Mouse (Mus musculus) midbrain, embryonic 11.5 days (tissue): Measurements from ENCODE around the gene Abcc4. TPM values are rescaled to one million over a fixed set of nuclear protein-coding genes. Genes with fewer than 3 reads are reported as not detected.

Experiments used
- ATAC-seq: fragments of 200-750 bp; cut with Nextera tagmentation; 2 replicates; pipeline ENCODE4 v1.8.0; 2017; ENCODE audit warnings: moderate TSS enrichment, moderate library complexity; ENCODE audit not compliant: low FRiP score
- DNase-seq: peaks from one replicate; pipeline ENCODE4 v3.0.0; 2015; ENCODE audit warnings: low spot score; ENCODE audit errors: missing footprints
- H3K27ac ChIP-seq: fragments of 300-500 bp; sonication (generic); 2 replicates; pipeline ENCODE4 v1.5.1; 2014; ENCODE audit warnings: low read depth, low read length
- H3K27me3 ChIP-seq: fragments of 300-500 bp; sonication (generic); 2 replicates; pipeline ENCODE4 v1.6.1; 2014; ENCODE audit warnings: mild to moderate bottlenecking, low read length, moderate library complexity, mixed read lengths; ENCODE audit not compliant: control insufficient read depth, insufficient read depth
- H3K36me3 ChIP-seq: fragments of 300-500 bp; sonication (generic); 2 replicates; pipeline ENCODE4 v1.6.1; 2014; ENCODE audit warnings: mild to moderate bottlenecking, low read length, moderate library complexity, mixed read lengths; ENCODE audit not compliant: control insufficient read depth, insufficient read depth
- H3K4me1 ChIP-seq: fragments of 300-500 bp; sonication (generic); 2 replicates; pipeline ENCODE4 v1.6.1; 2014; ENCODE audit warnings: low read length; ENCODE audit not compliant: control insufficient read depth, insufficient read depth
- H3K4me2 ChIP-seq: fragments of 300-500 bp; sonication (generic); 2 replicates; pipeline ENCODE4 v1.6.1; 2014; ENCODE audit warnings: mild to moderate bottlenecking, moderate library complexity
- H3K4me3 ChIP-seq: fragments of 300-500 bp; sonication (generic); 2 replicates; pipeline ENCODE4 v1.5.1; 2014; ENCODE audit warnings: low read depth, low read length
- H3K9ac ChIP-seq: fragments of 300-500 bp; sonication (generic); 2 replicates; pipeline ENCODE4 v1.6.1; 2014; ENCODE audit warnings: low read length
- H3K9me3 ChIP-seq: fragments of 300-500 bp; sonication (generic); 2 replicates; pipeline ENCODE4 v1.6.1; 2016; ENCODE audit warnings: low read length; ENCODE audit not compliant: control insufficient read depth
- WGBS: fragments of 180-500 bp; shearing (Covaris S2); extraction: QIAGEN DNeasy Blood & Tissue Kit; methylation state at CpG from one replicate; pipeline ENCODE4 v1.1.7; 2014; 5-methylcytosine and 5-hydroxymethylcytosine counted together
- polyA plus RNA-seq: library from polyadenylated mRNA; unstranded; fragments of >200 nt; fragmentation: Nextera tagmentation; extraction: Ambion mirVana; gene quantifications from 2 replicates; pipeline ENCODE4 v1.2.1, GENCODE M21; 2014

The Abcc4 gene
- polyA plus RNA-seq, 1 experiment from 2014 or later, result 4.2 TPM

GRCm38 (mm10) chr14:118735114-118735513, 29.1 kb upstream of the Abcc4 start:
- Histone ChIP-seq H3K4me2 (no peak overlapping the region), H3K4me3 (no peak overlapping the region), H3K4me1 (peaks cover 11% of the 10 kb centered on the region), H3K9me3 (peaks cover 2% of the 10 kb centered on the region; the same call in 1 of the 2 replicates), H3K9ac (no peak overlapping the region), H3K27ac (no peak overlapping the region; the same call in 1 of the 2 replicates), H3K27me3 (no peaks in the 10 kb centered on the region), H3K36me3 (no peaks in the 10 kb centered on the region)
- 35% methylated on average over 2 of the region's 2 CpGs for WGBS
- ATAC-seq, result peak; percentile 97
- DNase-seq, result peak; percentile 93

- Histone ChIP-seq H3K4me3 (no peak overlapping the region), H3K36me3 (no peaks in the 10 kb centered on the region), H3K4me2 (no peak overlapping the region), H3K27me3 (no peaks in the 10 kb centered on the region), H3K9me3 (no peaks in the 10 kb centered on the region), H3K9ac (no peak overlapping the region), H3K4me1 (peaks cover 11% of the 10 kb centered on the region), H3K27ac (no peak overlapping the region)
- WGBS, result 93% methylated on average over 5 of the region's 5 CpGs
- no peak for DNase-seq
- ATAC-seq, result no peak
Observed at GRCm38 (mm10) chr14:118733146-118733545, 27.1 kb upstream of the Abcc4 start.

- DNase-seq (no peak), ATAC-seq (no peak)
- 89% methylated on average over 5 of the region's 5 CpGs for WGBS
- no peaks in the 10 kb centered on the region for H3K9me3 ChIP-seq
- no peak overlapping the region for H3K4me2 ChIP-seq
- no peaks in the 10 kb centered on the region for H3K36me3 ChIP-seq
- no peaks in the 10 kb centered on the region for H3K27me3 ChIP-seq
- no peak overlapping the region for H3K4me3 ChIP-seq
- H3K9ac ChIP-seq, result no peak overlapping the region
- peaks cover 7% of the 10 kb centered on the region for H3K4me1 ChIP-seq
- H3K27ac ChIP-seq, result no peak overlapping the region
Observed at GRCm38 (mm10) chr14:118730631-118731030, 24.6 kb upstream of the Abcc4 start.

- H3K9me3 ChIP-seq, result no peaks in the 10 kb centered on the region
- H3K27me3 ChIP-seq, result no peaks in the 10 kb centered on the region
- H3K9ac ChIP-seq, result no peak overlapping the region
- no peaks in the 10 kb centered on the region for H3K4me1 ChIP-seq
- DNase-seq, result no peak
- H3K36me3 ChIP-seq, result no peaks in the 10 kb centered on the region
- no peak overlapping the region for H3K4me2 ChIP-seq
- 90% methylated on average over 5 of the region's 5 CpGs for WGBS
- H3K27ac ChIP-seq, result no peak overlapping the region
- no peak for ATAC-seq
- H3K4me3 ChIP-seq, result no peak overlapping the region
Observed at GRCm38 (mm10) chr14:118725467-118725866, 19.4 kb upstream of the Abcc4 start.

GRCm38 (mm10) chr14:118723920-118724693, 18.1 kb upstream of the Abcc4 start:
- Histone ChIP-seq H3K4me1 (no peaks in the 10 kb centered on the region), H3K27ac (no peak overlapping the region), H3K9me3 (no peaks in the 10 kb centered on the region), H3K9ac (no peak overlapping the region), H3K36me3 (no peaks in the 10 kb centered on the region), H3K4me2 (no peak overlapping the region), H3K4me3 (no peak overlapping the region), H3K27me3 (no peaks in the 10 kb centered on the region)
- ATAC-seq, result no peak
- WGBS, result 93% methylated on average over 11 of the region's 11 CpGs
- no peak for DNase-seq

GRCm38 (mm10) chr14:118719566-118720174, 13.7 kb upstream of the Abcc4 start:
- DNase-seq, result no peak
- whole genome bisulfite sequencing, result 61% methylated on average over 10 of the region's 10 CpGs
- Histone ChIP-seq H3K9ac (no peak overlapping the region), H3K36me3 (no peaks in the 10 kb centered on the region), H3K9me3 (no peaks in the 10 kb centered on the region), H3K27me3 (no peaks in the 10 kb centered on the region), H3K4me1 (no peaks in the 10 kb centered on the region), H3K27ac (no peak overlapping the region), H3K4me2 (no peak overlapping the region), H3K4me3 (no peak overlapping the region)
- no peak for ATAC-seq

GRCm38 (mm10) chr14:118718576-118718975, 12.6 kb upstream of the Abcc4 start:
- no peak overlapping the region for H3K4me2 ChIP-seq
- ATAC-seq, result no peak
- H3K27me3 ChIP-seq, result no peaks in the 10 kb centered on the region
- WGBS, result 75% methylated on average over 7 of the region's 7 CpGs
- H3K4me3 ChIP-seq, result no peak overlapping the region
- no peaks in the 10 kb centered on the region for H3K9me3 ChIP-seq
- H3K36me3 ChIP-seq, result no peaks in the 10 kb centered on the region
- H3K27ac ChIP-seq, result no peak overlapping the region
- no peak overlapping the region for H3K9ac ChIP-seq
- no peak for DNase-seq
- peaks cover 4% of the 10 kb centered on the region for H3K4me1 ChIP-seq

GRCm38 (mm10) chr14:118716372-118717312, 10.6 kb upstream of the Abcc4 start:
- ATAC-seq (no peak), DNase-seq (no peak)
- Histone ChIP-seq H3K4me1 (peaks cover 13% of the 10 kb centered on the region), H3K4me3 (no peak overlapping the region), H3K9me3 (no peaks in the 10 kb centered on the region), H3K27me3 (peaks cover 3% of the 10 kb centered on the region; the same call in 1 of the 2 replicates), H3K4me2 (no peak overlapping the region), H3K27ac (no peak overlapping the region), H3K9ac (no peak overlapping the region), H3K36me3 (no peaks in the 10 kb centered on the region)
- 92% methylated on average over 16 of the region's 16 CpGs for WGBS
